Mouse (Mus musculus) c-Kit-negative CD71-positive TER-119-positive erythroid progenitor cells, embryonic 14.5 days (primary cell): Measurements from ENCODE around the gene Ugt2a1.
"Not testable (repeated sequence)": the region's sequence is repeated elsewhere in the genome, so short reads cannot be mapped to it uniquely, and the experiment has no call there.

Experiments
- DNase-seq: peaks from one replicate; pipeline ENCODE4 v3.0.0-alpha.2; 2013; ENCODE audit warnings: low read depth, low spot score

Gene Ugt2a1

GRCm38 (mm10) chr5:87490771-87491170, at the start of gene Ugt2a1:
TSS of gene Ugt2a1 (minus strand) at chr5:87490871.
- no peak for DNase-seq

GRCm38 (mm10) chr5:87538111-87538510, 47.4 kb upstream of the Ugt2a1 start, which contains the start of gene Sult1b1:
TSS of gene Sult1b1 (minus strand) at chr5:87538195.
- no peak for DNase-seq

- no peak for DNase-seq
Observed at GRCm38 (mm10) chr5:87535994-87536644, 45.4 kb upstream of the Ugt2a1 start.

GRCm38 (mm10) chr5:87532288-87532687, 41.6 kb upstream of the Ugt2a1 start:
- DNase-seq = no peak

GRCm38 (mm10) chr5:87523561-87523960, 32.9 kb upstream of the Ugt2a1 start:
- DNase-seq = not testable (repeated sequence)

GRCm38 (mm10) chr5:87505776-87506458, 15.2 kb upstream of the Ugt2a1 start:
- DNase-seq = no peak

GRCm38 (mm10) chr5:87502687-87503086, 12.0 kb upstream of the Ugt2a1 start:
- no peak for DNase-seq

GRCm38 (mm10) chr5:87499341-87499740, 8.7 kb upstream of the Ugt2a1 start:
- no peak for DNase-seq

GRCm38 (mm10) chr5:87498936-87499335, 8.3 kb upstream of the Ugt2a1 start:
- DNase-seq = no peak

- not testable (repeated sequence) for DNase-seq
Observed at GRCm38 (mm10) chr5:87486706-87487105, 4.0 kb downstream of the Ugt2a1 start, which contains the start of gene Gm43638. TSS of gene Gm43638 (minus strand) at chr5:87486806.

GRCm38 (mm10) chr5:87482160-87482559, 8.5 kb downstream of the Ugt2a1 start, which contains the start of gene Ugt2a2:
TSS of gene Ugt2a2 (minus strand) at chr5:87482260.
- no peak for DNase-seq

GRCm38 (mm10) chr5:87458810-87459209, 31.9 kb downstream of the Ugt2a1 start:
- no peak for DNase-seq

- no peak for DNase-seq
Observed at GRCm38 (mm10) chr5:87457701-87458100, 33.0 kb downstream of the Ugt2a1 start.

GRCm38 (mm10) chr5:87456216-87456850, 34.3 kb downstream of the Ugt2a1 start:
- DNase-seq = no peak

- no peak for DNase-seq
Observed at GRCm38 (mm10) chr5:87455519-87455918, 35.2 kb downstream of the Ugt2a1 start.

- DNase-seq = not testable (repeated sequence)
Observed at GRCm38 (mm10) chr5:87452514-87452913, 38.2 kb downstream of the Ugt2a1 start.

GRCm38 (mm10) chr5:87436264-87436663, 54.4 kb downstream of the Ugt2a1 start:
- DNase-seq = no peak

- no peak for DNase-seq
Observed at GRCm38 (mm10) chr5:87425676-87426075, 65.0 kb downstream of the Ugt2a1 start.

GRCm38 (mm10) chr5:87424041-87424440, 66.6 kb downstream of the Ugt2a1 start, which contains the start of gene Ugt2b38:
TSS of gene Ugt2b38 (minus strand) at chr5:87424203.
- not testable (repeated sequence) for DNase-seq
